Mouse (Mus musculus) cerebellum, adult 8-10 months (tissue): ENCODE data around the gene Hibch.
"Not testable (repeated sequence)": the region's sequence is repeated elsewhere in the genome, so short reads cannot be mapped to it uniquely, and the experiment has no call there.

ENCODE experiments used
- DNase-seq: peaks from one replicate; pipeline ENCODE4 v3.0.0; 2022

Gene Hibch

GRCm38 (mm10) chr1:52909783-52910182 is 65.1 kb downstream of the Hibch start:
- DNase-seq: no peak

- DNase-seq: no peak
Measured at GRCm38 (mm10) chr1:52916655-52917054, 71.9 kb downstream of the Hibch start.

- DNase-seq: not testable (repeated sequence)
Measured at GRCm38 (mm10) chr1:52918897-52919296, 74.2 kb downstream of the Hibch start.

- not testable (repeated sequence) for DNase-seq
Measured at GRCm38 (mm10) chr1:52924482-52924881, 79.8 kb downstream of the Hibch start.

- DNase-seq: no peak
Measured at GRCm38 (mm10) chr1:52934494-52934893, 89.8 kb downstream of the Hibch start.

GRCm38 (mm10) chr1:52939021-52939420 is 94.3 kb downstream of the Hibch start:
- DNase-seq: no peak

- DNase-seq: peak; percentile 38
Measured at GRCm38 (mm10) chr1:52947895-52948294, 103.2 kb downstream of the Hibch start.

- DNase-seq: peak; percentile 29
Measured at GRCm38 (mm10) chr1:52951146-52951868, 106.6 kb downstream of the Hibch start.

GRCm38 (mm10) chr1:52952143-52952542 is 107.4 kb downstream of the Hibch start:
- DNase-seq: peak; percentile 50

GRCm38 (mm10) chr1:52952551-52953397 is 108.0 kb downstream of the Hibch start:
- peak; percentile 68 for DNase-seq

GRCm38 (mm10) chr1:52953548-52953947 is 108.8 kb downstream of the Hibch start:
- no peak for DNase-seq

GRCm38 (mm10) chr1:52954456-52954855 is 109.7 kb downstream of the Hibch start:
- DNase-seq: no peak

- DNase-seq: peak; percentile 35
Measured at GRCm38 (mm10) chr1:52955102-52955501, 110.4 kb downstream of the Hibch start.

GRCm38 (mm10) chr1:52956746-52957145 is 112.0 kb downstream of the Hibch start:
- no peak for DNase-seq

GRCm38 (mm10) chr1:52960191-52960590 is 115.5 kb downstream of the Hibch start:
- DNase-seq: no peak

GRCm38 (mm10) chr1:52963097-52963496 is 118.4 kb downstream of the Hibch start:
- DNase-seq: no peak

GRCm38 (mm10) chr1:52964581-52964980 is 119.9 kb downstream of the Hibch start:
- DNase-seq: no peak
